Mouse (Mus musculus) C2C12 (cell line): ENCODE measurements around the gene Emsy. TPM values are rescaled to one million over a fixed set of nuclear protein-coding genes. Genes with fewer than 3 reads are reported as not detected.

ENCODE experiments used
- H3K27me3 ChIP-seq: one replicate; pipeline ENCODE4 v1.6.1; 2011; ENCODE audit not compliant: control insufficient read depth, insufficient read depth, insufficient read length
- H3K36me3 ChIP-seq: one replicate; pipeline ENCODE4 v1.6.1; 2011; ENCODE audit not compliant: control insufficient read depth, insufficient read depth
- H3K4me3 ChIP-seq: one replicate; pipeline ENCODE4 v1.5.1; 2011; ENCODE audit warnings: mild to moderate bottlenecking, control low read depth; ENCODE audit not compliant: poor library complexity, insufficient read depth, severe bottlenecking
- H3K79me2 ChIP-seq: one replicate; pipeline ENCODE4 v1.6.1; 2011; ENCODE audit not compliant: control insufficient read depth, insufficient read depth
- H3K79me3 ChIP-seq: one replicate; pipeline ENCODE4 v1.6.1; 2011; ENCODE audit warnings: low read depth, control low read depth
- H3ac ChIP-seq: one replicate; pipeline ENCODE3; 2011; ENCODE audit warnings: low read depth; ENCODE audit not compliant: control insufficient read depth, insufficient read length
- CEBPB ChIP-seq: IDR thresholded peaks from one replicate; pipeline ENCODE4 v1.6.1; 2011; ENCODE audit warnings: low read depth, mild to moderate bottlenecking, control low read depth, moderate library complexity
- CTCF ChIP-seq: IDR thresholded peaks from one replicate; pipeline ENCODE4 v1.5.1; 2011; ENCODE audit not compliant: control insufficient read depth, insufficient read depth, insufficient read length
- FOSL1 ChIP-seq: IDR thresholded peaks from one replicate; pipeline ENCODE4 v1.8.0; 2011; ENCODE audit warnings: mild to moderate bottlenecking, low read length; ENCODE audit not compliant: poor library complexity, insufficient read depth, severe bottlenecking
- MAX ChIP-seq: IDR thresholded peaks from one replicate; pipeline ENCODE4 v1.6.1; 2011; ENCODE audit warnings: mild to moderate bottlenecking, control low read depth
- MYOD1 ChIP-seq: IDR thresholded peaks from one replicate; pipeline ENCODE4 v1.6.1; 2011; ENCODE audit warnings: low read depth; ENCODE audit not compliant: control insufficient read depth, insufficient read length
- MYOG ChIP-seq: IDR thresholded peaks from one replicate; pipeline ENCODE4 v1.6.1; 2011; ENCODE audit not compliant: control insufficient read depth, insufficient read length; ENCODE audit errors: extremely low read depth
- USF1 ChIP-seq: IDR thresholded peaks from one replicate; pipeline ENCODE4 v1.6.1; 2011; ENCODE audit warnings: low read depth, mild to moderate bottlenecking, control low read depth, moderate library complexity
- polyA plus RNA-seq: library from polyadenylated mRNA; unstranded; fragments of >200 nt; fragmentation: generic; extraction: Trizol; gene quantifications from one replicate; pipeline ENCODE4 v1.2.1, GENCODE M21; 2012; ENCODE audit warnings: missing spikeins

Emsy gene
- polyA plus RNA-seq, 1 experiment: 12.1 TPM

- H3K27me3 ChIP-seq: no peaks in the 10 kb centered on the region
- TF ChIP-seq FOSL1: no peak
- TF ChIP-seq MYOD1: no peak
- TF ChIP-seq CTCF: no peak
- TF ChIP-seq CEBPB: no peak
- no peak for TF ChIP-seq MAX
- TF ChIP-seq USF1: no peak
- no peak for TF ChIP-seq MYOG
- H3K79me3 ChIP-seq: no peaks in the 10 kb centered on the region
- H3K36me3 ChIP-seq: no peaks in the 10 kb centered on the region
- H3K79me2 ChIP-seq: no peaks in the 10 kb centered on the region
- H3K4me3 ChIP-seq: no peak overlapping the region
- no peak overlapping the region for H3ac ChIP-seq
Observed at GRCm38 (mm10) chr7:98551041-98551440, 105.5 kb downstream of the Emsy start.

DNA sequence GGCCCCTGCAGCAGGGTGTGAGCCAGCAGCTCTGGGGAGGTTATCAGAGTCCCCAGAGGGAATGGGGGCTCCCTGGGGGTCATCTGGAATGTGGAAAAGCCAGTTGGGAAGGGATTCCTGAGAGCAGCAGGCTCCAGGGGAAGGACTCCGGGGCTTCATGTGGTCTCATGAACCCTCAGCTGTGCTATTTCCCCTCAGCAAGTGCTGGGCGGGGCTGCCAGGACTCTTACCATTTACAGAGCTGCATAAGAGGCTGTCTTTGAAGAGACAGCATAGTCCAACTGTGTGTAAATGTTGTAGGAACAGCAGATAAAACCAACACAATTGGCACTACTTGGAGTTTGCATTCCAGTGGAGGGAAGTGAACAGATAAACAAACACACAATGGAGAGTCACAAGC is 106.0 kb downstream of the Emsy start:
- Histone ChIP-seq H3K4me3 (no peak overlapping the region), H3ac (no peak overlapping the region), H3K36me3 (no peaks in the 10 kb centered on the region), H3K79me2 (no peaks in the 10 kb centered on the region), H3K27me3 (no peaks in the 10 kb centered on the region), H3K79me3 (no peaks in the 10 kb centered on the region)
- TF ChIP-seq MAX: no peak
- no peak for TF ChIP-seq MYOD1
- TF ChIP-seq FOSL1: no peak
- no peak for TF ChIP-seq USF1
- no peak for TF ChIP-seq CEBPB
- no peak for TF ChIP-seq CTCF
- TF ChIP-seq MYOG: no peak

DNA sequence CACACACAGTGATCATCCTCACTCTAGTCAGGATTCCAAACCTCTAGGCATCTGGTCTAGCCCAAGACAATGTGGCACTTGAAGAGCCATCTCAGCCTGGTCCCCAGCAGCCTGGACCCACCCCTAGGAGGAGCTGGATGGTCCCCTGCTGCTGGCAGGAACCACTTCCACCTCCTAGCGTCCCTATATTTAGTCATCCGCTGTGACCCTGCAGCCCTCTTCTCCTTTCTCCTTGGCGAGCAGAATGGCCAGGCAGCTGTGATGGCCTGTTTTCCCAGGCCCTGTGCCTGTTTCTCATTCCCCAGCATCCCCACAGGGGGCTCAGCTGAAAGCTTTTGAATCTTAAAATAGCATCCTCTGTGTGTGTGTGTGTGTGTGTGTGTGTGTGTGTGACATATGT is 107.7 kb downstream of the Emsy start:
- no peaks in the 10 kb centered on the region for H3K79me3 ChIP-seq
- H3K4me3 ChIP-seq: no peak overlapping the region

GRCm38 (mm10) chr7:98544556-98544955 is 112.0 kb downstream of the Emsy start:
- Histone ChIP-seq H3K36me3 (no peaks in the 10 kb centered on the region), H3K79me3 (no peaks in the 10 kb centered on the region), H3K4me3 (no peak overlapping the region), H3ac (no peak overlapping the region), H3K79me2 (no peaks in the 10 kb centered on the region), H3K27me3 (no peaks in the 10 kb centered on the region)
- no peak for TF ChIP-seq MAX

More for the DNA sequence above, 107.7 kb downstream of the Emsy start:
- no peak overlapping the region for H3ac ChIP-seq
- H3K27me3 ChIP-seq: no peaks in the 10 kb centered on the region
- no peaks in the 10 kb centered on the region for H3K36me3 ChIP-seq
- H3K79me2 ChIP-seq: no peaks in the 10 kb centered on the region
- TF ChIP-seq MYOD1 (no peak), FOSL1 (no peak), CEBPB (no peak), MYOG (no peak), CTCF (no peak), USF1 (no peak), MAX (no peak)

- Histone ChIP-seq H3K36me3 (no peaks in the 10 kb centered on the region), H3ac (no peak overlapping the region)
- TF ChIP-seq CTCF (no peak), USF1 (no peak), MYOD1 (no peak), MAX (no peak), MYOG (no peak), FOSL1 (no peak), CEBPB (no peak)
Observed at GRCm38 (mm10) chr7:98543853-98544370, 112.7 kb downstream of the Emsy start.

DNA sequence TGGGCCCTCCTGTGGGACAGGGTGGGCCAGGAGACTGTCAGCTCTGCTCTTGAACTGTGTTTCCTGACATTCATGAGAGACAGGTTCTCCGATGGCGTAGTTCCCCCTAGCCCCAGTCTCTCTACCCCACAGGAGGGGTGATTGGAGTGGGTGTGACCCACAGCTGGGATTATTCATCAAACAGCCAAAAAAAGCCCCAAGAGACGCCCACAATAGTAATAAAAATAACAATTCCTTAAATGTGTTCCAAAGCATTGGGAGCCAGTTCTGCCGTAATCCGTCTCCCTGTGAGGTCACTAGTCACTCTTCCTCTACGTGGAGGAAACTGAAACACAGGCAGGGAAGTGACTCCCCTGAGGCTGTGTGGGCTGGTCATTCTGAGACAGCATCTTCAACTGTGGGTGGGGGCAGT is 113.8 kb downstream of the Emsy start:
- Histone ChIP-seq H3K4me3 (no peak overlapping the region), H3K36me3 (no peaks in the 10 kb centered on the region), H3ac (no peak overlapping the region), H3K27me3 (no peaks in the 10 kb centered on the region), H3K79me3 (no peaks in the 10 kb centered on the region), H3K79me2 (no peaks in the 10 kb centered on the region)
- TF ChIP-seq FOSL1 (no peak), CEBPB (no peak), USF1 (no peak), CTCF (no peak), MAX (no peak), MYOG (no peak), MYOD1 (no peak)

More at GRCm38 (mm10) chr7:98543853-98544370, 112.7 kb downstream of the Emsy start:
- no peaks in the 10 kb centered on the region for H3K27me3 ChIP-seq
- no peaks in the 10 kb centered on the region for H3K79me3 ChIP-seq
- H3K79me2 ChIP-seq: no peaks in the 10 kb centered on the region
- no peak overlapping the region for H3K4me3 ChIP-seq
